Mouse (Mus musculus) cerebellum, postnatal 36 days (tissue): ENCODE measurements around the gene Nipbl.
A peak's percentile ranks its signal among the peaks of the same experiment; 100 is the strongest.

Source experiments
- DNase-seq, 2 experiments: peaks; one replicate each; pipeline ENCODE4 v3.0.0; 2021 to 2022; ENCODE audit warnings: mixed read lengths in 2 of 2

Nipbl gene

DNA sequence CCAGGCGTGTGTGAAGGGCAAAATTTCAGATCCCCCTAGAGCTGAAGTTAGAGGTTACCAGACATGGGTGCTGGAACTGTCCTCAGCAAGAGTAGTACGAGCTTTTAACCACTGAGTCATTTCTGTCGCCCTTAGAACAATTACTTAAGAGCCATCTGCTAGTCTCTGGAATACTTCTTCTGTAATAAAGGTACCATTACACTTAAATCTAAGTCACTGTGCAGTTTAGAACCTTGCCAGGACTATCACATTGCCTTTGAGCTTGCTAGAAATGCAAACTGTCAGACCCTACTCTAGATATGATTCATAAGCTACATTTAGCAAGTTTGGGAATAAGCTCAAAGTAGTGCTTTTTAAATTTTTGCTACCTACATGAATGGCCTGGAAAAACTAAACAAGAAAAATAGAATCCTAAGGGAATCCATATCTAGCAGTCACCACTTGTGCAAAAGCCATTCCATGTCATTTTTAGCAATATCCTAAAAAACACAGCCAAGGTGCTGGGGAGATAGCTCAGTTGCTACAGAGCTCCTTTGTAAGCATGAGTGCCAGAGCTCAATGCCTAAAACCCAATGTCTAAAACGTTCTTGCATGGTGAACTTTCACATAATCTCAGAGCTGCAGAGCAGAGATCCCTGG lies 27.6 kb downstream of the Nipbl start:
- DNase-seq: no peak

DNA sequence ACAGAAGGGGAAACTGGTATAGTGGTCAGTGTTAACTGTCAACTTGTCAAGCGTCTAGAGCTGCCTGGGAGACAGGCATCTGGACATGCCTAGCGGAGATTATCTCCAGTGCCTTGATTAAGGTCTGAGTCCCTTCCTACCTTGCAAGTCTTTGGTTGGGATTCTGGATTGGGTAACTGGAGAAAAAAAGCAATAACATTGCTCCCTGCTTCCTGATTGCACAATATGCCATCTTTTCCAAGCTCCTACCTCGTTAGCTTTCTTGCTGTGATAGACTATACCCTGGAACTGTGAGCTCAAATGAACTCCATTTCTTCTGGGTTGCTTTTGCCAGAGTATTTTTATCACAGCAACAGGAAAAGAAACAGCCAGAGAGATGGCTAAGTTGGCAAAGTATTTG lies 30.9 kb downstream of the Nipbl start:
- no peak for DNase-seq

DNA sequence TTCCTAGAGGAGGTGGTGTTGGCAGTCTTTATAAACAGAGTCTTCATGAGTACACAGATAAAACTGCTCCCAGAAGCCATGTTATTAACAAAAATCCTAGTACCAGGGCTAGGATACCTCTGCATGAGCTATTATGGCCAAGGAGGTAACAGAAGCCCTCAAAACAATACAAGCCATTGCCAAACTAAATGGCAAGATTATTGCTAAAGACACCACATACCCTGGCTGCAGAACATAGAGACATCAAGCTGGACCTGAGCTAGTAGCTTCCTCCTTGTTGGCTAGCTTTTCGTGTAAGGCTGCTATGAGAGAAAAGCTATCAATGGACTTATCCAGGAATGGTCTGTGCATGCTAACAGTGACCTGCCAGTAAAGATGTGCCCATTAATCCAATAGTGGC lies 32.4 kb downstream of the Nipbl start:
- DNase-seq: no peak

DNA sequence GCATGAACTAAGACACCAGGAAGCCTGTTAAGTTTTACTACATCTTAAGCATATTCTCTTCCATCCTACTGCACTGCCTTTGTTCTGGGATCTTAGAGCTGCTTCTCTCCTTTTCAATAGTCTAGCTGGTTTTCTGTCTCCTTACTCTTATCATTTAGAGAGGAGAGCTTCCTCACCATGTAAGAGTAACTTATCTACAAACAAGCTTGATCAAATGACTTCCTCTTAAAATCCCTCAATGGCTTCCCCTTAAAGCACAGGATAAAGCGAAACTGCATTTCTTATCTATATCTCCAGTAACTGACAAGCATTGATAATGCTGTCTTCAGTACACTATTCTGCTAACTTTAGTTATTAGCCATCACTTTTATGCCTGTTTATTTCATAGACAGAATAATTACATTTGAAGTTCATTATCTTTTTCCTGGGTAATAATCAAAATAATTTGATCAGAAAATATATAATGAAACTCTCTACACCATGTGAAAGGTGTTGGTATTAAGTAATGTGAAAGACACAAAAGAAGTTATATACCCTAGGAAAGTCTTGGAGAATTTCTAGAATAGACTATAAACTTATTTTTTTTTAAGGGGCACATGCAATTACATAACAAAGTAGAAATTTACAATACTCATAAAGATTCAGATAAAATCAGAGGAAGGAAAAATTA lies 33.0 kb downstream of the Nipbl start:
- no peak for DNase-seq

DNA sequence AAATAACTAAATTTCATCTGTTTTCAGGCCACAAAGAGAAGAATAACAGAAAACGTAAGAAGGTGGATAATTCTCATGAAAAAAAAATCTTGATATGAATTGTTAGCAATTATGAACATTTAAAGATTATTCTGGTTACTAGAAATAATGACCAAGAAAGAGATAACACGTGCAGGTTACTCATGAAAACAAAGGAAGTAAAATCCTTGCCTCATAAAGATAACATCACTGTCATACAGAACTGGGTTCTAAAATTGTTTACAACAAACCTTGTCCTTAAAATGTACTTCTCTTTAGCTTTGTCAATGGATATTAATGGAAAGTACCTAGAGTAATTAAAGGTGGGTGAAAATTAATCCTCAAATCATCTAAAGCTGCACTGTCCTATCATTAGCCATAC lies 37.2 kb downstream of the Nipbl start:
- no peak for DNase-seq

- no peak for DNase-seq
Measured at GRCm38 (mm10) chr15:8406219-8406618, 38.0 kb downstream of the Nipbl start.

DNA sequence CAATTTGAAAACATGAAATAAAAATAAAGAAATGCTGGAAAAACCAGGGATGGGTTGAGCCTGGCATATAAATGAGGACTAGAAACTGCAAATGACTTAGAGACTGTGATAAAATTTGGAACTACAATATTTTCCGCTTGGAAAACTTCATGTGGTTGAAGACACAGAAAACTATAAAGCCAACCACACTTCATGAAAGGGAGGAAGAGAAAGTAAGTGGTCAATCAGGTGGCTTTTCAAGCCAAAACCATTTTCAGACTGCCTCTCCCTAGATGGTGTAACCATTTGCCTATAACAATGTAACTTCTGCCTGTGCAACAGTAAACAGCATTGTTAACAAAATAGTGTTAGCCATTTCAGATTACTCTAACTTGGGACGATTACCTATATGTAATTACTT lies 41.7 kb downstream of the Nipbl start:
- no peak for DNase-seq

DNA sequence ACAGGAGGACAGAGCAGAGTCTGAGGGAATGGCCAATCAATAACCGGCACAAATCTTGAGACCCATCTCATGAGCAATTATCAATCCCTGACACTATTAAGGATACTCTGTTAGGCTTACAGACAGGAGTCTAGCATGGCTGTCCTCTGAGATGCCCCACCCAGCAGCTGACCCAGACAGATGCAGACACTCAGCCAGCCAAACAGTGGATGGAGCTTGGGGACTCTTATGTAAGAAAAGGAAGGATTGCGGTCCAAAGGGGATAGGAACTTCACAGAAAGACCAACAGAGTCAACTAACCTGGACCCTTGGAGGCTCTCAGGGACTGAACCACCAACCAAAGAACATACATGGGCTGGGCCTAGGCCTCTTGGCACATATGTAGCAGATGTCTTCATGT lies 42.7 kb downstream of the Nipbl start:
- no peak for DNase-seq

DNA sequence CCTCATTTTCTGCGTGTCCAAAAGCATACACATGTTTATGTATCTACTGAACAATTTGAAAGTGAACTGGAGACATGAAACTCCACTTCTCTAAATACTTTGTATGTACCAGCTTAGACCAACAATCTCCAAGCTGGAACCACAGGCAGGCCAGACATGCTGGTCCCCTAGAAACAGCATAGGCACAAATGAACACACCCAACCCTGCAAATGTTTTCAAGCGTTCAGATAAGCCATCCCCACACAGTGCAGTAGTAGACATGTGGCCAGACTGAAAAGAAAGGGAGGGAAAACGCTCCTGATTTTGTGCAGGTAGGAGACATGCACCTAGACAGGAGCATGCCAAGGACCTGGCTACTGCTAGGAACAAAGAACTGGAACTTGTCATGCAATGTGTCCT lies 52.5 kb downstream of the Nipbl start:
- no peak for DNase-seq

GRCm38 (mm10) chr15:8382213-8382612 lies 62.0 kb downstream of the Nipbl start:
- peak in 1 of 2 experiments; percentile 21 for DNase-seq

DNA sequence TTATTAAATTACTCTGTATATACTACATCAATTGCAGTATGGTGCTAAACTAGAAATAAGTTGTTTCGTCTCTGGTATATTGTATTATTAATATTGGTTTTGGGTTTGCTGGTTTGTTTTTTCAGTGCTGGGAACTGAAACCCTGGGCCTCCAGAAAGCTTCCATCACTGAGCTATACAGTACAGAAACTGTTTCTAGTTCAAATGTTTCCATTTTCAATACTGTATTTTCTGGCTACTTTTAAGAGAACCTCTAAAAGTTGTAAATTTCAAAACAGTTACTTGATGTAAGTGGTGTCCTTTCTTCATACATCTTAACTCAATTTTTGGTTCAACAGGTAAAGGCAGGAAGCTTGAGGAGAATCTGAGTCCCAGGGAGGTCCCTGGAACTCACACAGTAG lies 68.6 kb downstream of the Nipbl start:
- no peak for DNase-seq

DNA sequence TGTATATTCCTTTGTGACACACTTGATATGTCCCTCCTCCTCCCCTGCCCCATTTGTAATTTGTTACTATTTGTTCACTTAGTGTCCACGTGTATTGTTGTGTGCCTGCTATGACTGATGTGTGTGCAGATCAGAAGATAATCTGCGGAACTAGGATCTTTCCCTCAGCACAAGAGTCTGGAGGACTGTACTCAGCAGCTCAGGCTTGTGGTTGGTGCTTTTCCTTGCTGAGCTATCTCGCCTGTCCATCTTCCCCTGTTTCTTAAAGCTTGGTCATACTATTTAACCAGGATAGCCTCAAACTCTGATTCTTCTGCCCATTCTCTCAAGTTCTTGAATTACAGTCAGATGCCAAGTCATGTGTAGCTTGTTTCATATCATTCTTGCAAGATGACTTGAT lies 69.5 kb downstream of the Nipbl start:
- DNase-seq: no peak

DNA sequence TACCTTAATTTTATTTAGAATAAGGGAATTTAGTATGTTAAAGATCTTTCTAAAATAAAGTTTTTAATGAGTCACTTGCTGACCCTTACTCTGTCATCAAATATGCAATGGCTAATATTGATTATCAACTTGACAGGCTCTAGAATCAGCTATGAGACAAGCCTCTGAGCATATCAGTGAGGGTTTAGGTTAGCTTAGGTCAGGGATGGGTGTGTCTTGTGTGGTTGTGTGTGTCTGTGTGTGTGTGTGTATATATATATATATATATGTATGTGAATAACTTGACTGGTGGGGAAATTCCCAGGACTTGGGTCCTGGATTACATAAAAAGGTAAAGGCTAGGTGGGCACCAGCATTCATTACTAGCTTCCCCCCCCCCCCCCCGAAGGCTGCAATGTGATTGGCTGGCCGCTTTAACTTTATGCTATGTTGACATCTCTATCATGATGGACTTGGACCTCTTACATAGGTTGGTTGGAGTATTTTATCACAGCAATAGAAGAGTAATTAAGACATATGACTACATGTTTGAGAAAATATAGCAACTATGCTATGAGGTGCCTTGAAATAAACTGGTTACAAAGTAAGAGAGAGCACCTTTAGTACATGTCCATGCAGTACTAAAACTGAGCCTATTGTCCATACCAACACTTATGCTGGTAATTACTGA lies 97.0 kb downstream of the Nipbl start:
- DNase-seq: no peak

GRCm38 (mm10) chr15:8340596-8340995 lies 103.7 kb downstream of the Nipbl start:
- DNase-seq: no peak

DNA sequence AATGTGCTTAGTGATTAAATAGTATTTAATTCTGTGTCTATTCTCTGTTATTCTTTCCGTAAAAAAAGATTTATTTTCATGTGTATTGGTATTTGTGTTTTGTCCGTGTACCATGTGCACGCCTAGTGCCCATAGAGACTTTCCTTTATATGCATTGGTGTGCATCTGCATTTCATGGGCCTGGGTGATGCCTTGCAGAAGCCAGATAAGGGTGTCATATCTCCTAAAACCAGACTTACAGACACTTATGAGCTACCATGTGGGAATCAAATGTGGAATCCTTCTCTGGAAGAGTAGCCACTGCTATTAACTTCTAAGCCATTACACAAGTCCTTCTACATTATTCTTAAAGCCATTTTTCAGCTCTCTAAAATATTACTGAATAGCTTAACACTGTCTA lies 112.7 kb downstream of the Nipbl start:
- no peak for DNase-seq

DNA sequence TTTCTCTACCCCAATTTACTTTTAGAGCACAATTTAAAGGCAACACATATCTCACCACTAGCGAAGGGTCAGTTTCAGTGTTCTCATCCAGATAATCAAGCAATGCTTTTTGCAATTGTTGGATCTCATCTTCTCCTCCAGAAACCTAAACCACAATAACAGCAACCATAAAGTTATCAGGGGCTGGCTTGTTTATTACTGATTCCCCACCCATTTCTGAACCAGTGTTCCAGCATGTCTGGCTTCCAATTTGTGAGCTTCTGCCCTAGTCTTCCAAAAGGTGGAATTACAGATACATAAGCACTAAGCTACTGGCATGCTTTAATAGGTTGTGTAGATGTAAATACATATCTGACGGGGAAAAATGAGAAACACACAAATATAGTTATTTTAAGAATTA lies 118.6 kb downstream of the Nipbl start:
- no peak for DNase-seq

DNA sequence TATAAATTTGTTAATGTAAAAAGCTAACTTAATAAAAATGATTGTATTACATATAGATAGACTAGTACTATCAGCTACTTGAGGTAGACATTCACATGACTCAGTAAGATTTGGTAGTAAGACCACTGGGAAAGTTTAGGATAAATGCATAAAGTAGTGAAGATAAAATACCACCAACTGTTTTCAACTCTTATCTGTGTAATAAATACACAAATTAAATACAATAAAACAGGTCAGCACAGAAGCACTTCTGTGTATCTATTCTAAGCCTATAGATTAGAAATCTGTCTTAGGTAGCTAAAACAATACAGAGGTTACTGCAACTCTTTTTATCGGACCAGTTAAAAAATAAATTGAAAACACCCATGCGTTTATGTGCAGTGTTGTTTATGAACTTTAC lies 119.4 kb downstream of the Nipbl start:
- DNase-seq: no peak

GRCm38 (mm10) chr15:8324061-8324460 lies 120.2 kb downstream of the Nipbl start:
- no peak for DNase-seq

GRCm38 (mm10) chr15:8321491-8321890 lies 122.8 kb downstream of the Nipbl start:
- DNase-seq: no peak

- no peak for DNase-seq
Measured at GRCm38 (mm10) chr15:8319191-8319590, 125.1 kb downstream of the Nipbl start.

DNA sequence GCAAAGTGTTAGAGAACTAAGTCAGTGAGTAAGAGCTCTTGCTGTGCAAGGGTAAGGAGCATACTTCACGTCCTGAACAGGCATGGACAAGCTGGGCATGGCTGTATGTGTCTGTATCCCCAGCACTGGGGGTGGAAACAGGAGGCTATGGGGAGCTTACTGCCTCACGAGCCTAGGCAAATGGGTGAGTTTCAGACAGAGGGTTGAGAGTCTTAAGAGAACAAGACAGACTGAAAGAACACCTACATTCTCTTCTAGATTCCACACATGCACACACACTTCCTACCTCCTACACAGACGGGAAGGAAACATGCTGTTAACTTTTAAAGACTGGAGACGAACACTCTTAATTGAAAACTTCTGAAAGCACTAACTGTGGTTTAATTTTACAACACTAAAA lies 126.9 kb downstream of the Nipbl start:
- DNase-seq: no peak

DNA sequence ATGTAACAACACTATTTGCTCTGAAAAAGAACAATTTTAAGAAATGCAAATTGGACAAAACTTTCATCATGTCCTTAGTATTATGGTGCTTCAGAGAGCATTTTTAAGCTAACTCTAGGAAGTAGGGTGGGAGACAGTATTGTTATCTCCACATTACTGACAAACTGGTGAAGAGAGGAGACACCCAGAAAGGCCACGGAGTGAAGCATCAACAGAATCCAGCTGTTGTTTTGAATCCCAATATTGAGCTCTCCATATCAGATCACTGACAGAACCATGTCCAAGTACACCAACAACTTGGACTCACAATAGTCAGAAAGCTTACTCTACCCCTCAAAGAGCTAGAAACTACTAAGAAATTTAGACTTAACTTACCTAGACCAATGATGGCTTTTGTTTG lies 138.8 kb downstream of the Nipbl start:
- DNase-seq: no peak

GRCm38 (mm10) chr15:8302944-8303343 lies 141.3 kb downstream of the Nipbl start:
- no peak for DNase-seq

DNA sequence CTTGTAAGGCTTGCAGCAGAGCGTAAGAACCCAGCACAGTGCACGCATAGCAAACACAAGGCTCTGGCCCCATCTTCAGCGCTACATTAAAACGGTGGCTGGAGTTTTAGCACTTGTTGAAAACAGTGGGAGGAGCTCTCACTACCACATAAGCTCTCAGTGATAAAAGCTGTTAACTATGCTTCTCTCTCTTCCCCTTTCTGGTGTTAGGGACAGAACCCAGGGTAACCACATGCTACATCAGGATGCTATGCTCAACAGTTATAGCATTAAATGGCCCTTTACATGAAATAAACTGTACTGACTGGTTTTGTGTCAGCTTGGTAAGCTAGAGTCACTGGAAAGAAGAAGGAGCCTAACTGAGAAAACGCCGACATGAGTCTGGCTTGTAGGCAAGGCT lies 150.1 kb downstream of the Nipbl start:
- no peak for DNase-seq
